Mouse (Mus musculus) neural tube, embryonic 10.5 days (tissue): ENCODE results near the gene Elfn1.

ENCODE experiments used
- DNase-seq: peaks from one replicate; pipeline ENCODE4 v3.0.0-alpha.2; 2017; ENCODE audit warnings: low spot score; ENCODE audit errors: extremely low spot score

Gene Elfn1

GRCm38 (mm10) chr5:140018780-140019179, 111.0 kb downstream of the Elfn1 start:
- DNase-seq, result no peak

GRCm38 (mm10) chr5:140019616-140020015, 111.9 kb downstream of the Elfn1 start:
- no peak for DNase-seq

- DNase-seq, result no peak
These were observed 114.0 kb downstream of the Elfn1 start for GRCm38 (mm10) chr5:140021755-140022154.

- no peak for DNase-seq
These were observed 115.1 kb downstream of the Elfn1 start for GRCm38 (mm10) chr5:140022861-140023260.

- no peak for DNase-seq
These were observed 116.3 kb downstream of the Elfn1 start for GRCm38 (mm10) chr5:140023941-140024500.
